Mouse (Mus musculus) urinary bladder, postnatal 0 days (tissue): ENCODE measurements around the gene Zfyve1. TPM values are rescaled to one million over a fixed set of nuclear protein-coding genes. Genes with fewer than 3 reads are reported as not detected.

Experiments used
- polyA plus RNA-seq: library from polyadenylated mRNA; unstranded; fragments of >200 nt; fragmentation: Nextera tagmentation; extraction: Ambion mirVana; gene quantifications from 2 replicates; pipeline ENCODE4 v1.2.1, GENCODE M21; 2015

The Zfyve1 gene
- polyA plus RNA-seq, result 8.1 and 9.8 TPM in 2 replicates

GRCm38 (mm10) chr12:83597025-83597501 lies at the start of gene Zfyve1:
Zfyve1 (minus strand) TSS chr12:83597222.

GRCm38 (mm10) chr12:83630936-83631335 lies 33.9 kb upstream of the Zfyve1 start, which contains the start of gene Rbm25:
Rbm25 (plus strand) TSS chr12:83631236.

GRCm38 (mm10) chr12:83520311-83520890 lies 76.6 kb downstream of the Zfyve1 start, which contains the start of gene Dcaf4:
Dcaf4 (plus strand) TSS chr12:83520466.

Other genes starting within 250 kb of the Zfyve1 start
- 4.5 and 6.7 TPM in 2 replicates for gene Dpf3, start 109.5 kb downstream of the Zfyve1 start, polyA plus RNA-seq
- gene Dcaf4, start 76.8 kb downstream of the Zfyve1 start, polyA plus RNA-seq, result 23.5 and 23.9 TPM in 2 replicates
- 123 and 128 TPM in 2 replicates for gene Rbm25, start 34.0 kb upstream of the Zfyve1 start, polyA plus RNA-seq
- 57.8 and 61.9 TPM in 2 replicates for gene Psen1, start 90.9 kb upstream of the Zfyve1 start, polyA plus RNA-seq
- gene Papln, start 166.4 kb upstream of the Zfyve1 start, polyA plus RNA-seq, result 1.3 and 1.9 TPM in 2 replicates